Mouse (Mus musculus): ENCODE measurements around the gene Gm9803.

DNA sequence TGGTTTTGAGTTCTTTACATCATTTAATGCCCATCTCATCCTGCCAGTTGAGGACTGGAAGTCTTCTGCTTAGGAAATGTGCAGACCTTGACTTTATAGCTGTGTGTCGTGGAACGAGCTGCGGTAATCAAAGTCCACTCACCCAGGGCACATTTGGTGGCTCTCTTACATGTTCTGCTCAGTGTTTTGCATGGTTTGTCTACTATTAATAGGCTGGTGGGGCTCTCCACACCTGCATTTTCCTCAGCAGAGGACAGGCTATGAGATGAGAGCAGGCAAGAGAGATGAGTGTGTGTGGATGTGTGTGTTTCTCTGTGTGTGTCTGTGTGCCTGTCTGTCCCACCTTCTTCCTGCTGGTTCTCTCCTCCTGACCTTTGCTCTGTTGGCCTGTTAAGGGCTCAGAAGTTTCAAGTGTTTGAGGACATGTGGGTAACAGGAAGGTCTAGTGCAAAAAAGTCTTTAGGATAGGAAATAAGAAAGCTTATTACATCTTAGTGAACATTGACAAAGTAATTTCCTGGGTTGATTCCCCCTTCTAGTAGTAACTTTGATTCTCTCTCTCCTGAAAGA lies 36.4 kb upstream of the Gm9803 start:
- TF ChIP-seq CTCF (IDR thresholded peaks at IDR 0.05; ENCODE audit: insufficient read depth, low read length) (no peak), POLR2A (IDR thresholded peaks at IDR 0.05; ENCODE audit: borderline replicate concordance, extremely low read depth, low read depth, low read length) (no peak)
